Mouse (Mus musculus) limb, embryonic 14.5 days (tissue): ENCODE results near the gene Cenpb. TPM values are rescaled to one million over a fixed set of nuclear protein-coding genes. Genes with fewer than 3 reads are reported as not detected.

Source experiments
- ATAC-seq: fragments of 200-750 bp; cut with Nextera tagmentation; 2 replicates; pipeline ENCODE4 v1.8.0; 2017; ENCODE audit warnings: low read depth, moderate number of reproducible peaks, moderate TSS enrichment; ENCODE audit not compliant: low FRiP score
- DNase-seq: peaks from one replicate; pipeline ENCODE4 v3.0.0-alpha.2; 2015; ENCODE audit warnings: low spot score
- H3K27ac ChIP-seq: fragments of 300-500 bp; sonication (generic); replicated peaks from 2 replicates; pipeline ENCODE4 v1.5.1; 2014; ENCODE audit warnings: low read depth, mild to moderate bottlenecking, low read length, moderate library complexity, mixed read lengths
- H3K27me3 ChIP-seq: fragments of 300-500 bp; sonication (generic); 2 replicates; pipeline ENCODE4 v1.6.1; 2014; ENCODE audit warnings: low read length, mixed read lengths; ENCODE audit not compliant: control insufficient read depth, insufficient read depth
- H3K36me3 ChIP-seq: fragments of 300-500 bp; sonication (generic); 2 replicates; pipeline ENCODE4 v1.6.1; 2014; ENCODE audit warnings: mild to moderate bottlenecking, low read length, moderate library complexity, mixed read lengths; ENCODE audit not compliant: control insufficient read depth, insufficient read depth
- H3K4me1 ChIP-seq: fragments of 300-500 bp; sonication (generic); 2 replicates; pipeline ENCODE4 v1.6.1; 2014; ENCODE audit warnings: antibody characterized with exemption, low read length, mixed read lengths; ENCODE audit not compliant: control insufficient read depth, insufficient read depth
- H3K4me2 ChIP-seq: fragments of 300-500 bp; sonication (generic); replicated peaks from 2 replicates; pipeline ENCODE4 v1.6.1; 2014; ENCODE audit warnings: low read depth, mild to moderate bottlenecking, low read length, moderate library complexity; ENCODE audit not compliant: severe bottlenecking
- H3K4me3 ChIP-seq: fragments of 300-500 bp; sonication (generic); replicated peaks from 2 replicates; pipeline ENCODE4 v1.5.1; 2014; ENCODE audit warnings: low read length
- H3K9ac ChIP-seq: fragments of 300-500 bp; sonication (generic); 2 replicates; pipeline ENCODE4 v1.6.1; 2014; ENCODE audit warnings: mild to moderate bottlenecking, low read depth, low read length, moderate library complexity; ENCODE audit not compliant: severe bottlenecking
- H3K9me3 ChIP-seq: fragments of 300-500 bp; sonication (generic); 2 replicates; pipeline ENCODE4 v1.6.1; 2016; ENCODE audit warnings: low read length; ENCODE audit not compliant: control insufficient read depth
- POLR2A ChIP-seq: fragments of 200-500 bp; IDR thresholded peaks from 2 replicates; pipeline ENCODE4 v1.8.0; 2012; ENCODE audit warnings: inconsistent platforms, mild to moderate bottlenecking, moderate library complexity, borderline replicate concordance; ENCODE audit not compliant: insufficient read depth, insufficient read length; ENCODE audit errors: extremely low read depth
- WGBS: fragments of 180-500 bp; shearing (Covaris S2); extraction: QIAGEN DNeasy Blood & Tissue Kit; methylation state at CpG from one replicate; pipeline ENCODE4 v1.1.7; 2014; 5-methylcytosine and 5-hydroxymethylcytosine counted together
- polyA plus RNA-seq, 2 experiments: library from polyadenylated mRNA; depleted of rRNA in 1 of 2; stranded (reverse) in 1 of 2; unstranded in 1 of 2; fragments of >200 nt; fragmentation: Nextera tagmentation in 1 of 2; extraction: Ambion mirVana in 1 of 2; gene quantifications; 2 replicates each; pipeline versions ENCODE4 v1.2.1 to v1.2.3; 2012 to 2014

The Cenpb gene
- polyA plus RNA-seq, 2 experiments = 9.2 to 48.3 TPM

DNA sequence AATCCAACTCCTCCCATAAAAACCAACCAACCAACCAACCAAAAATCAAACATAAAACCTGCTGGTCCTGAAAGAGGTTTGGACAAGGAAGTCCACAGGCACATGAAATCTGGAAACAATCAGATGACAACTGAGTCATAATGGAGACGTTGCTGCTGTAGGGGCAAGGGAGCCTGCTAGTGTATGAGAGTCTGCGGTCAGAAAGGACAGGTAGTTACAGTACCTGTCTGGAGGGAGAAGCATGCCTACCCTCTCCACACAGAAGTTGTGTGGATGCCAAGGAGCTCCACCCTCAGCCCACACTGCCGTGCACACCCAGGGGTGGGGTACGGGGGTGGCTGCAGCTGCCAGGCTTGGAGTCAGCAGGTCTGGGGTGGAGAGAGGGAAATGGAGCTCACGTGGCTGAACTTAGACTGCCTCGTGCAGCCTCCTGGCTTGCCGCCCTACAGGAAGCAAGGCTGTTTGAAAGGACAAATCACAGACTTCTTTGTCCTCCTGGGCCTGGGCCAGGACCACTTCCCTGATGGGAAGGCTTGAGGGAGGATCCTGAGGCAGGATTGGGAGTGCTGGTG lies 24.6 kb upstream of the Cenpb start:
- 20% methylated on average over 7 of the region's 7 CpGs for WGBS
- Histone ChIP-seq H3K36me3 (peaks cover 7% of the 10 kb centered on the region; the same call in 1 of the 2 replicates), H3K9ac (peak overlapping the region; percentile 40; the same call in 1 of the 2 replicates), H3K27me3 (no peaks in the 10 kb centered on the region), H3K4me3 (no peak overlapping the region), H3K9me3 (no peaks in the 10 kb centered on the region), H3K4me2 (peak overlapping the region; percentile 35), H3K4me1 (peaks cover 11% of the 10 kb centered on the region), H3K27ac (peak overlapping the region; percentile 85)
- ATAC-seq = peak; percentile 90
- DNase-seq = peak; percentile 83
- TF ChIP-seq POLR2A = no peak

GRCm38 (mm10) chr2:131203816-131204409 lies 24.0 kb upstream of the Cenpb start:
- Histone ChIP-seq H3K36me3 (peaks cover 12% of the 10 kb centered on the region), H3K27ac (peak overlapping the region; percentile 85), H3K4me1 (peaks cover 11% of the 10 kb centered on the region), H3K9me3 (no peaks in the 10 kb centered on the region), H3K4me2 (no peak overlapping the region), H3K27me3 (no peaks in the 10 kb centered on the region), H3K9ac (no peak overlapping the region), H3K4me3 (no peak overlapping the region)
- DNase-seq (no peak), ATAC-seq (no peak)
- WGBS = 74% methylated on average over 6 of the region's 6 CpGs
- TF ChIP-seq POLR2A = no peak

DNA sequence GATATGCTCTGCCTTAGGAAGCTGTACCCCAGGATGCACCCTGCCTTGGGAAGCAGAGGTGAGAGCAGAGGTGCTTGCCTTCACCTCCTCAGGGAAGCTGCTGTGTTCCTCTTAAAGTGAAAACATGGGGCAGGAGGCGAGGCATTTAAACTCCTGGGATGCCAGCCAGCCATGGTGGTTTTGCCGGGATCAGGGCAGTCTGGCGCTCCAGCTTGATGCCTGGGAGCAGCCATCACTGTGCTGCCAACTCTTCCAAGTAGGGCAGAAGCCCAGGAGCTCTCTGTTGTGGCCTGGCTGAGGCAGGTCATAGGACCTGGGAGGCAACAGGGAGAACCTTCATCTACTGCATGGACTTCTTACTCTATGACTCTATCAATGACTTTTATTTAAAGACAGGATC lies 21.4 kb upstream of the Cenpb start:
- no peak for TF ChIP-seq POLR2A
- DNase-seq = no peak
- Histone ChIP-seq H3K27me3 (no peaks in the 10 kb centered on the region), H3K4me1 (peaks cover 11% of the 10 kb centered on the region), H3K27ac (no peak overlapping the region), H3K36me3 (peaks cover 34% of the 10 kb centered on the region), H3K9me3 (no peaks in the 10 kb centered on the region), H3K4me2 (no peak overlapping the region), H3K9ac (no peak overlapping the region), H3K4me3 (no peak overlapping the region)
- ATAC-seq = no peak
- 95% methylated on average over 3 of the region's 3 CpGs for WGBS

- Histone ChIP-seq H3K4me2 (no peak overlapping the region), H3K9ac (no peak overlapping the region), H3K36me3 (peaks cover 40% of the 10 kb centered on the region), H3K27ac (no peak overlapping the region), H3K27me3 (no peaks in the 10 kb centered on the region), H3K4me3 (no peak overlapping the region), H3K9me3 (no peaks in the 10 kb centered on the region), H3K4me1 (peaks cover 11% of the 10 kb centered on the region)
- DNase-seq = no peak
- 74% methylated on average over 2 of the region's 2 CpGs for WGBS
- ATAC-seq = no peak
- no peak for TF ChIP-seq POLR2A
Observed at GRCm38 (mm10) chr2:131200710-131201109, 20.8 kb upstream of the Cenpb start.

- DNase-seq (no peak), ATAC-seq (no peak)
- Histone ChIP-seq H3K9ac (no peak overlapping the region), H3K27ac (no peak overlapping the region), H3K36me3 (peaks cover 77% of the 10 kb centered on the region), H3K4me2 (no peak overlapping the region), H3K27me3 (no peaks in the 10 kb centered on the region), H3K4me1 (no peaks in the 10 kb centered on the region), H3K9me3 (no peaks in the 10 kb centered on the region), H3K4me3 (no peak overlapping the region)
- TF ChIP-seq POLR2A = no peak
- WGBS = 93% methylated on average over 16 of the region's 16 CpGs
Observed at GRCm38 (mm10) chr2:131196606-131197316, 16.9 kb upstream of the Cenpb start.
